Mouse (Mus musculus): ENCODE measurements around the gene Gas2l2.

Gene Gas2l2

GRCm38 (mm10) chr11:83443824-83444223 lies 14.6 kb upstream of the Gas2l2 start:
- no peak for DNase-seq (ENCODE audit: low spot score)

GRCm38 (mm10) chr11:83442596-83443267 lies 13.5 kb upstream of the Gas2l2 start:
- no peak for DNase-seq (ENCODE audit: low spot score)

GRCm38 (mm10) chr11:83441235-83441634 lies 12.0 kb upstream of the Gas2l2 start:
- no peak for DNase-seq (ENCODE audit: low spot score)

GRCm38 (mm10) chr11:83440081-83441064 lies 11.1 kb upstream of the Gas2l2 start:
- peak; percentile 81 for DNase-seq (ENCODE audit: low spot score)

- no peak for DNase-seq (ENCODE audit: low spot score)
Observed at GRCm38 (mm10) chr11:83439426-83440060, 10.3 kb upstream of the Gas2l2 start.

- no peak for DNase-seq (ENCODE audit: low spot score)
Observed at GRCm38 (mm10) chr11:83437377-83437776, 8.1 kb upstream of the Gas2l2 start, which contains the start of gene 1700020L24Rik. 1700020L24Rik (plus strand) TSS chr11:83437677.

- no peak for DNase-seq (ENCODE audit: low spot score)
Observed at GRCm38 (mm10) chr11:83432533-83432932, 3.3 kb upstream of the Gas2l2 start.

- no peak for DNase-seq (ENCODE audit: low spot score)
Observed at GRCm38 (mm10) chr11:83426964-83427363, 2.3 kb downstream of the Gas2l2 start.

- DNase-seq (ENCODE audit: low spot score): peak; percentile 60
Observed at GRCm38 (mm10) chr11:83424681-83425080, 4.6 kb downstream of the Gas2l2 start.

GRCm38 (mm10) chr11:83421305-83421704 lies 8.0 kb downstream of the Gas2l2 start:
- peak; percentile 42 for DNase-seq (ENCODE audit: low spot score)

GRCm38 (mm10) chr11:83420338-83420737 lies 8.9 kb downstream of the Gas2l2 start:
- no peak for DNase-seq (ENCODE audit: low spot score)

- no peak for DNase-seq (ENCODE audit: low spot score)
Observed at GRCm38 (mm10) chr11:83418566-83418965, 10.7 kb downstream of the Gas2l2 start.

- DNase-seq (ENCODE audit: low spot score): no peak
Observed at GRCm38 (mm10) chr11:83417708-83418107, 11.5 kb downstream of the Gas2l2 start.

- DNase-seq (ENCODE audit: low spot score): no peak
Observed at GRCm38 (mm10) chr11:83417080-83417479, 12.2 kb downstream of the Gas2l2 start.

- DNase-seq (ENCODE audit: low spot score): no peak
Observed at GRCm38 (mm10) chr11:83410510-83410909, 18.7 kb downstream of the Gas2l2 start.

- no peak for DNase-seq (ENCODE audit: low spot score)
Observed at GRCm38 (mm10) chr11:83409792-83410291, 19.4 kb downstream of the Gas2l2 start.

GRCm38 (mm10) chr11:83409087-83409754 lies 20.0 kb downstream of the Gas2l2 start, which contains the start of gene Rasl10b:
Rasl10b (plus strand) TSS chr11:83409137.
- DNase-seq (ENCODE audit: low spot score): no peak

- DNase-seq (ENCODE audit: low spot score): no peak
Observed at GRCm38 (mm10) chr11:83408242-83408641, 21.0 kb downstream of the Gas2l2 start.

GRCm38 (mm10) chr11:83406391-83406790 lies 22.9 kb downstream of the Gas2l2 start:
- no peak for DNase-seq (ENCODE audit: low spot score)

- no peak for DNase-seq (ENCODE audit: low spot score)
Observed at GRCm38 (mm10) chr11:83403787-83404186, 25.5 kb downstream of the Gas2l2 start.

- DNase-seq (ENCODE audit: low spot score): no peak
Observed at GRCm38 (mm10) chr11:83398724-83399123, 30.5 kb downstream of the Gas2l2 start.

- DNase-seq (ENCODE audit: low spot score): no peak
Observed at GRCm38 (mm10) chr11:83397626-83398025, 31.6 kb downstream of the Gas2l2 start.

Measured in spleen, adult 12 weeks (tissue).